Mouse (Mus musculus): Measurements from ENCODE around the gene Col27a1. TPM values are rescaled to one million over a fixed set of nuclear protein-coding genes. Genes with fewer than 3 reads are reported as not detected.

Col27a1 gene
- polyA plus RNA-seq, 1 experiment from 2014 or later, result 18.5 TPM

DNA sequence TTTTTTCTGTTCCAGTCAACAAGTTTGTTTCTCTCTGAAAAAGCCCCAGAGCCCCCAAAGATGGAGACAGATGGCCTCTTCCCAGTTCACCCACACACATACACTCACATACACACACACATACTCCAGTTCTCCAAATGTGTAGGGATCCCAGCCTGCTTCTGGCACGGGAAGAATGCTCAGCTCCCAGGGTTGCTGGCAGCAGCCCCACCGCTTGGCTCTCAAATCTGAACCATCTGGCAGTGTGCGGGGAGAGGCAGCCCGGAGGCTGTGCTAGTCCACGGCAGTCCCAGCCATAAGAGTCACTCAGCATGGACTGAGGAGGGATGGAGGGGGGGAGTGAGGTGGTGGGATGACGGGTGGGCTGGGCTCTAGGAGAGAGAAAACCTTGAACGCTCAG is 77.3 kb downstream of the Col27a1 start:
- H3K4me1 ChIP-seq (replicated peaks; ENCODE audit: control insufficient read depth, insufficient read depth, low read length), result peaks cover 11% of the 10 kb centered on the region
- no peak overlapping the region for H3K4me3 ChIP-seq (ENCODE audit: low read depth, low read length)
- H3K4me2 ChIP-seq (ENCODE audit: low read length), result no peak overlapping the region
- 48% methylated on average over 7 of the region's 7 CpGs for WGBS
- ATAC-seq (replicated peaks; ENCODE audit: low FRiP score, low TSS enrichment, low read depth) (peak; percentile 77), DNase-seq (ENCODE audit: low spot score) (peak; percentile 69)
- H3K27ac ChIP-seq (ENCODE audit: low read depth), result peak overlapping the region; percentile 43; the same call in 1 of the 2 replicates
- peaks cover 68% of the 10 kb centered on the region for H3K36me3 ChIP-seq (ENCODE audit: control insufficient read depth, insufficient read depth, low read length)
- H3K27me3 ChIP-seq (replicated peaks; ENCODE audit: control insufficient read depth, insufficient read depth, low read length), result no peaks in the 10 kb centered on the region
- no peaks in the 10 kb centered on the region for H3K9me3 ChIP-seq (ENCODE audit: control insufficient read depth, low read length)
- H3K9ac ChIP-seq (ENCODE audit: low read length), result no peak overlapping the region

DNA sequence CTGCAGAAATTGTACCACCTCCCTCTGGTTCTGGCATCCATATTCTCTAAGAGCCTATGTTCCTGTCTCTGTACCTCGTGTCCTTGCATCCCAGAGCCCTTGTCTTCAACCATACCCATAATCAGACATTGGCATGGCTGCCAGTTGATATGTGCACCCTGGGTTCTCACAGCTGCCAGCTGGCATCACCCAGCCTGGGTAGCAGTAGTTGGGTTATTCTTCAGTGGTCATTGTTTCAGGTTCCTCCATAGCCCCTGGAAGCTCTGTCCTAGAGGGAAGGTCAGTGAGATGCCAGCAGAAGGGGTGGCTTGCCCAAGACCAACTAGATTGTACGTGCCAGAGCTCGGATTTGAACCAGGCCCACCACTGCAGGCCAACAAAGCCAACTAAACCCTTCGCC is 77.9 kb downstream of the Col27a1 start:
- no peak overlapping the region for H3K4me3 ChIP-seq (ENCODE audit: low read depth, low read length)
- DNase-seq (ENCODE audit: low spot score) (no peak), ATAC-seq (replicated peaks; ENCODE audit: low FRiP score, low TSS enrichment, low read depth) (no peak)
- WGBS, result 88% methylated on average over 4 of the region's 4 CpGs
- no peak overlapping the region for H3K9ac ChIP-seq (ENCODE audit: low read length)
- H3K27ac ChIP-seq (ENCODE audit: low read depth), result peak overlapping the region; percentile 43; the same call in 1 of the 2 replicates
- no peak overlapping the region for H3K4me2 ChIP-seq (ENCODE audit: low read length)
- H3K9me3 ChIP-seq (ENCODE audit: control insufficient read depth, low read length), result no peaks in the 10 kb centered on the region
- peaks cover 11% of the 10 kb centered on the region for H3K4me1 ChIP-seq (replicated peaks; ENCODE audit: control insufficient read depth, insufficient read depth, low read length)
- H3K36me3 ChIP-seq (ENCODE audit: control insufficient read depth, insufficient read depth, low read length), result peaks cover 62% of the 10 kb centered on the region
- no peaks in the 10 kb centered on the region for H3K27me3 ChIP-seq (replicated peaks; ENCODE audit: control insufficient read depth, insufficient read depth, low read length)

DNA sequence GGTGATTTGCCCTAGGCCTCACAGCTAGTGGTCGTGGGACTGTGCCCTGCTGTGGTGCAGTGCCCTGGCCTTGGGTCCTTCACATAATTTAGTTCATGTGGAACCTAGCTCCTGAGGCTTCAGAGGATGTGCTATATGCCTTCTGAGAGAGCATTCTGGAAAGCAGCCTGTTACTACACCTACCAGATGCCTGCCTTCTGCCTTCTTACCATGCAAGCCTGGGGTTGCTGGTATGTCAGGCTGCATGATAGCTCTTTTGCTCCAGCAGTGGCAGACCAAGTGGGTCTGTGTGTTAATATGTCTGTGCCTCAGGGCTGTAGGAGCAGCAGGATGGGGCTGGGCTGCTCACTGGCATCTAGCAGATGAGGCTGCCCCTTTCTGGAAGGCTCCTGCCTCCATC is 81.8 kb downstream of the Col27a1 start:
- Histone ChIP-seq H3K9me3 (ENCODE audit: control insufficient read depth, low read length) (no peaks in the 10 kb centered on the region), H3K4me2 (ENCODE audit: low read length) (no peak overlapping the region), H3K4me3 (ENCODE audit: low read depth, low read length) (no peak overlapping the region), H3K36me3 (ENCODE audit: control insufficient read depth, insufficient read depth, low read length) (peaks cover 58% of the 10 kb centered on the region), H3K27me3 (replicated peaks; ENCODE audit: control insufficient read depth, insufficient read depth, low read length) (no peaks in the 10 kb centered on the region), H3K9ac (ENCODE audit: low read length) (no peak overlapping the region), H3K4me1 (replicated peaks; ENCODE audit: control insufficient read depth, insufficient read depth, low read length) (peaks cover 3% of the 10 kb centered on the region), H3K27ac (ENCODE audit: low read depth) (no peak overlapping the region)
- 63% methylated on average over 1 of the region's 1 CpGs for WGBS
- ATAC-seq (replicated peaks; ENCODE audit: low FRiP score, low TSS enrichment, low read depth) (no peak), DNase-seq (ENCODE audit: low spot score) (no peak)

DNA sequence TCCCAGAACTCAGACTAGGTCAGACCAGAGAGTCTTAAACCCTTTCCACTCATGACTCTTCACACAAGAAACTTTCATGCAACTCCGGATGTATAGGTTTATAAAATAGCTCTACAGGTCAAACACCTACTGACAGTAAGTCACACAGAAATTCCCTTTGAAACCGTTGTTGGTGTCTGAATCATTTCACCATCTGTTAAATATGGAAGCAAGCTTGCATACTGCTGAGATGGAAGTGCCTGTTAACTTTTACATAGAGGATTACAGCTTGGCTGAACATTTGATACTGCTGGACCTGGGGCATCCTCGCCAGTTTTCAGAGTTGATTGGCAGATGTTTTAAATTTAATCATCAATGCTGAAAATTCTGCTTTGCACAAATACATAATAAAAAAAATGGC is 82.5 kb downstream of the Col27a1 start:
- Histone ChIP-seq H3K4me2 (ENCODE audit: low read length) (no peak overlapping the region), H3K27me3 (replicated peaks; ENCODE audit: control insufficient read depth, insufficient read depth, low read length) (no peaks in the 10 kb centered on the region), H3K9ac (ENCODE audit: low read length) (no peak overlapping the region), H3K9me3 (ENCODE audit: control insufficient read depth, low read length) (no peaks in the 10 kb centered on the region), H3K4me3 (ENCODE audit: low read depth, low read length) (no peak overlapping the region), H3K4me1 (replicated peaks; ENCODE audit: control insufficient read depth, insufficient read depth, low read length) (peaks cover under 1% of the 10 kb centered on the region; the same call in 1 of the 2 replicates), H3K36me3 (ENCODE audit: control insufficient read depth, insufficient read depth, low read length) (peaks cover 61% of the 10 kb centered on the region), H3K27ac (ENCODE audit: low read depth) (no peak overlapping the region)
- ATAC-seq (replicated peaks; ENCODE audit: low FRiP score, low TSS enrichment, low read depth), result no peak
- no peak for DNase-seq (ENCODE audit: low spot score)
- WGBS, result 54% methylated on average over 3 of the region's 3 CpGs

DNA sequence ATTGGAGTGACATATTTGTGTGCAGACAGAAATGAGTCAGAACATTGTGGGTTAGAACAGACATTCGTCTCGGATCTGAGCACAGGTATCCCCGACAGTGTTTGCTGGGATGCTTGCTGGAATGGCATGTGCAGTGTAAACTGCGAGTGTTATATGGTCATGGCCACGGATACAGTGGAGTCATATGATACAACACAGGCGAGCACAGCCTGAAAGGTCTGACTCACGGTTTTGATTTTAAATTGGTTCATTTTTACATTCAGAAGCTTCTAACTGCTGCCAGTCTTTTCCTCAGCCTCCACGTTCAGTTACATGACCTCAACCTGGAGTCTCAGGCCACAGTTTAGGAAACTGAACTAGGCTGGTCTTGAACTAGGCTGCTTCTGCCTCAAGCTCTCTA is 83.1 kb downstream of the Col27a1 start:
- Histone ChIP-seq H3K4me2 (ENCODE audit: low read length) (no peak overlapping the region), H3K9me3 (ENCODE audit: control insufficient read depth, low read length) (no peaks in the 10 kb centered on the region), H3K27ac (ENCODE audit: low read depth) (no peak overlapping the region), H3K36me3 (ENCODE audit: control insufficient read depth, insufficient read depth, low read length) (peaks cover 62% of the 10 kb centered on the region), H3K4me1 (replicated peaks; ENCODE audit: control insufficient read depth, insufficient read depth, low read length) (no peaks in the 10 kb centered on the region), H3K4me3 (ENCODE audit: low read depth, low read length) (no peak overlapping the region), H3K27me3 (replicated peaks; ENCODE audit: control insufficient read depth, insufficient read depth, low read length) (no peaks in the 10 kb centered on the region), H3K9ac (ENCODE audit: low read length) (no peak overlapping the region)
- ATAC-seq (replicated peaks; ENCODE audit: low FRiP score, low TSS enrichment, low read depth), result no peak
- DNase-seq (ENCODE audit: low spot score), result no peak
- 49% methylated on average over 8 of the region's 8 CpGs for WGBS

DNA sequence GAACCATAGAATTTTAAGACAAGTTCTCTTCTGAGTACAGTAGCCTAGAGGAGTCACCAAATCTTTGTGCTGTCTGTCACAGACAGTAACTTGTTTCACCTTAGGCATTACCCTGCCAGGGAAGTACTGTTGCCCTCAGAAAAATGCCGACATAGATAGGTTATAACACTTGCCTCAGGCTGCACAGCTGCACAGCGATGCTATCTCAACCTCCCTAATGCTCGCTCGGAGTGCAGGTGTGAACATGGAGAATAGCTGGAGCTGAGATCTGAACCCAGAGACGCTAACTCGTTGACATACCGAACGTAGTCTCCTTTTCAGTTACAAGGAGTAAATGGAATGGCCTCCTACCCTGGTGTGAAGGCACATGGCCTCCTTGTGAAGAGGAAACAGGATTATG is 84.4 kb downstream of the Col27a1 start:
- Histone ChIP-seq H3K4me2 (ENCODE audit: low read length) (no peak overlapping the region), H3K36me3 (ENCODE audit: control insufficient read depth, insufficient read depth, low read length) (peaks cover 70% of the 10 kb centered on the region), H3K27ac (ENCODE audit: low read depth) (no peak overlapping the region), H3K4me1 (replicated peaks; ENCODE audit: control insufficient read depth, insufficient read depth, low read length) (no peaks in the 10 kb centered on the region), H3K27me3 (replicated peaks; ENCODE audit: control insufficient read depth, insufficient read depth, low read length) (no peaks in the 10 kb centered on the region), H3K9ac (ENCODE audit: low read length) (no peak overlapping the region), H3K9me3 (ENCODE audit: control insufficient read depth, low read length) (no peaks in the 10 kb centered on the region), H3K4me3 (ENCODE audit: low read depth, low read length) (no peak overlapping the region)
- ATAC-seq (replicated peaks; ENCODE audit: low FRiP score, low TSS enrichment, low read depth) (no peak), DNase-seq (ENCODE audit: low spot score) (no peak)
- 93% methylated on average over 8 of the region's 8 CpGs for WGBS

DNA sequence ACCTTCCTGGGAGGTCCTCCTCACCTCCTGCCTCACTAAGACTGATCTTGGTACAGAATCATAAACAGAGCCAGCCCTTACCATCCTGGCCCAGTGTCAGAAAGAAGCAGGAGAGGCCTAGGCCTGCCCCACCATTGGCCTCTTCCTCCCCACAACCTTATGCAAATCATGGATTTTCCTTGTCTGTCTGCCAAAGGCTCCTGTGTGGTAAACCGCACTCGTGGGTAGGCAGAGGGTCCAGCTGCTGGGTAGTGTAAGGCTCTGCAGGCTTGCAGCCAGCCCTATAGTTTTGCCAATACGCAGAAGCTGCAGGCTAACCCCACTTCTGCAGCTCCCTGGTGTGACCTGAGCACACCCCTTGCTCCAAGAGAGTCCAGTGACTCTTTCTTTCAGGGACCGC is 88.8 kb downstream of the Col27a1 start:
- H3K4me2 ChIP-seq (ENCODE audit: low read length), result no peak overlapping the region
- WGBS, result 60% methylated on average over 4 of the region's 4 CpGs
- ATAC-seq (replicated peaks; ENCODE audit: low FRiP score, low TSS enrichment, low read depth), result no peak
- H3K27ac ChIP-seq (ENCODE audit: low read depth), result no peak overlapping the region
- DNase-seq (ENCODE audit: low spot score), result no peak
- H3K9me3 ChIP-seq (ENCODE audit: control insufficient read depth, low read length), result no peaks in the 10 kb centered on the region
- H3K9ac ChIP-seq (ENCODE audit: low read length), result no peak overlapping the region
- H3K36me3 ChIP-seq (ENCODE audit: control insufficient read depth, insufficient read depth, low read length), result peaks cover 50% of the 10 kb centered on the region
- no peak overlapping the region for H3K4me3 ChIP-seq (ENCODE audit: low read depth, low read length)
- no peaks in the 10 kb centered on the region for H3K27me3 ChIP-seq (replicated peaks; ENCODE audit: control insufficient read depth, insufficient read depth, low read length)
- H3K4me1 ChIP-seq (replicated peaks; ENCODE audit: control insufficient read depth, insufficient read depth, low read length), result no peaks in the 10 kb centered on the region

DNA sequence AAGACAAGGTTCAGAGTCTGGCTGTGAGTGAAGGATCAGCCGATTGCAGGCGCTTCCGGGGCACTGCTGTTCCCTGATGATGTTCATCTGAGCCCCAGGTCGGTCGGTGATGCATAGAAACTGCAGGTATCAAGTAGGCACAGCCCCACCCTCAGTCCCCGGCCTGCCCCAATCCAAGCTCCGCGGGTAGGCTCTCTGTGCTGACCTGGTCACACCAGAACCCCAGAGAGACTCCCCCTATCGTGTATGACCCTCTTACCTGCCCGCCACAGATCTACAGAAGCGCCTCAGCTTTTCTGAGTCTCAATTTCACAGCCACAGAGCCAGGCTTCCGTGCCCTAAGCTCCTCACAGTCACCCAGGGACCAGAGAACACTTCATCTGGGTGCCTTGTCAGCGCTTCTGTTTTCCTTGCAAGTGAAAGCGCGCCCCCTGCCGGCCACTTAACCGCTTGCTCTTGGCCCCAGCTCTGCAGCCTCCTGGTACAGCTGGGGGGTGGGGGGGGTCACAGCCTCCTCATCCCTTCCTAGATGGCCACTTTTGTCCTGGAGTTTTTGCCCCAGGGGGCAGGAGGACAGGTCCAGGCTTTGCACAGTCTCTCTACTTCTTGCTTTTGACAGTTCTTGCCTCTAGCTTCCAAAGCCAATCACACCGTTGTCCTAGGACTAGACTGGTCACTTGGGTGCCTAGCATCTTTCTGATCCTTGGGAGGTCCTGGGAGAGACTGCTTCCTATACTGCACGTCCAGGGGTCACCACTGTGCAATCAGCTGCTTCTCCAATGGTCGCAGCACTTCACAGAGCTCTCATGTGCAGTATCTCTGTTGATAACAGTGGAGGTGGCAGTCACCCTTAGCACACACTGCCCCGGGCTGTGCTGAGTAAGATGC is 93.6 kb downstream of the Col27a1 start:
- no peaks in the 10 kb centered on the region for H3K4me1 ChIP-seq (replicated peaks; ENCODE audit: control insufficient read depth, insufficient read depth, low read length)
- H3K36me3 ChIP-seq (ENCODE audit: control insufficient read depth, insufficient read depth, low read length), result peaks cover 60% of the 10 kb centered on the region
- DNase-seq (ENCODE audit: low spot score) (peak; percentile 95), ATAC-seq (replicated peaks; ENCODE audit: low FRiP score, low TSS enrichment, low read depth) (peak; percentile 69)
- no peak overlapping the region for H3K4me2 ChIP-seq (ENCODE audit: low read length)
- H3K27me3 ChIP-seq (replicated peaks; ENCODE audit: control insufficient read depth, insufficient read depth, low read length), result no peaks in the 10 kb centered on the region
- no peaks in the 10 kb centered on the region for H3K9me3 ChIP-seq (ENCODE audit: control insufficient read depth, low read length)
- H3K4me3 ChIP-seq (ENCODE audit: low read depth, low read length), result no peak overlapping the region
- 30% methylated on average over 21 of the region's 21 CpGs for WGBS
- no peak overlapping the region for H3K9ac ChIP-seq (ENCODE audit: low read length)
- H3K27ac ChIP-seq (ENCODE audit: low read depth), result no peak overlapping the region

DNA sequence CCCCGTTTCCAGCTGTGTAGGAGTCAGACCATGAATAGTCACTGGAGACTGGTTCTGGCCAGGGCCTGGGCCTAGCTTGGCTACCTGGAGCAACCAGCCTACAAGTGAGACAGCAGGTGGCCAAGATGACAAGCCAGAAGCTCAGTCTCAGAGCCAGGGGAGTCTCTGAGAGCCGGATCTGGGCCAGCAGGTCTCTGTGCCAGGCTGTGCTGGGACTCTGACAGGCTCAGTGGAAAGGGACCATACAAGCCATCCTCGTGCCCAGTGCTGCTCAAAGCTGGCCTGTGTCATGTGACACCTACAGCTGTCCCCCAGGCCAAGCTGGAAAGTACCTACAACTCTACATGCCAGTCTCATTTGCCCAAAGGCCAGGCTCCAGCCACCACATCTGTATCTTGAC is 94.5 kb downstream of the Col27a1 start:
- WGBS, result 83% methylated on average over 3 of the region's 3 CpGs
- H3K9ac ChIP-seq (ENCODE audit: low read length), result no peak overlapping the region
- no peak for ATAC-seq (replicated peaks; ENCODE audit: low FRiP score, low TSS enrichment, low read depth)

More for the DNA sequence above, 94.5 kb downstream of the Col27a1 start:
- H3K4me1 ChIP-seq (replicated peaks; ENCODE audit: control insufficient read depth, insufficient read depth, low read length), result no peaks in the 10 kb centered on the region
- DNase-seq (ENCODE audit: low spot score), result no peak
- H3K4me2 ChIP-seq (ENCODE audit: low read length), result no peak overlapping the region
- no peaks in the 10 kb centered on the region for H3K27me3 ChIP-seq (replicated peaks; ENCODE audit: control insufficient read depth, insufficient read depth, low read length)
- H3K27ac ChIP-seq (ENCODE audit: low read depth), result no peak overlapping the region
- H3K36me3 ChIP-seq (ENCODE audit: control insufficient read depth, insufficient read depth, low read length), result peaks cover 59% of the 10 kb centered on the region
- H3K4me3 ChIP-seq (ENCODE audit: low read depth, low read length), result no peak overlapping the region
- no peaks in the 10 kb centered on the region for H3K9me3 ChIP-seq (ENCODE audit: control insufficient read depth, low read length)

Measured in intestine, embryonic 14.5 days (tissue).